Mouse (Mus musculus) ES-E14 (cell line): ENCODE results near the gene Mfn1. TPM values are rescaled to one million over a fixed set of nuclear protein-coding genes. Genes with fewer than 3 reads are reported as not detected.

ENCODE experiments used
- DNase-seq: peaks from one replicate; pipeline ENCODE4 v3.0.0-alpha.2; 2013; ENCODE audit warnings: low read depth, low spot score
- H3K27ac ChIP-seq: 2 replicates; pipeline ENCODE4 v1.5.1; 2012; ENCODE audit warnings: low read depth, mild to moderate bottlenecking, low read length, moderate library complexity, mixed read lengths; ENCODE audit not compliant: poor library complexity, insufficient read depth, severe bottlenecking
- H3K36me3 ChIP-seq: 2 replicates; pipeline ENCODE4 v1.6.1; 2012; ENCODE audit warnings: mild to moderate bottlenecking, low read length, moderate library complexity, mixed read lengths; ENCODE audit not compliant: control insufficient read depth, poor library complexity, insufficient read depth, severe bottlenecking
- H3K4me1 ChIP-seq, 2 experiments: fragments of 150-350 bp in 1 of 2; sonication (generic) in 1 of 2; 2 replicates each; pipeline ENCODE4 v1.6.1; 2012; ENCODE audit warnings: low read length in 2 of 2, mild to moderate bottlenecking in 1 of 2, mixed read lengths in 1 of 2; ENCODE audit not compliant: control insufficient read depth in 2 of 2, insufficient read depth in 2 of 2, poor library complexity in 1 of 2
- H3K4me3 ChIP-seq, 2 experiments: fragments of 150-350 bp in 1 of 2; sonication (generic) in 1 of 2; 2 replicates each; pipeline ENCODE4 v1.5.1; 2012; ENCODE audit warnings: low read length in 2 of 2, low read depth in 1 of 2, mild to moderate bottlenecking in 1 of 2, mixed read lengths in 1 of 2; ENCODE audit not compliant: insufficient read depth in 1 of 2, poor library complexity in 1 of 2, severe bottlenecking in 1 of 2
- H3K9ac ChIP-seq: 2 replicates; pipeline ENCODE4 v1.6.1; 2012; ENCODE audit warnings: low read depth, mild to moderate bottlenecking, low read length, mixed read lengths; ENCODE audit not compliant: poor library complexity, insufficient read depth, severe bottlenecking
- H3K9me3 ChIP-seq: fragments of 150-350 bp; sonication (generic); 2 replicates; pipeline ENCODE4 v1.6.1; 2012; ENCODE audit warnings: low read depth, mild to moderate bottlenecking, low read length; ENCODE audit not compliant: control insufficient read depth, insufficient read depth
- CHD2 ChIP-seq: IDR thresholded peaks from 2 replicates; pipeline ENCODE4 v1.6.1; 2014; ENCODE audit warnings: mild to moderate bottlenecking, low read depth, low read length, inconsistent platforms
- HCFC1 ChIP-seq: IDR thresholded peaks from 2 replicates; pipeline ENCODE4 v1.6.1; 2012; ENCODE audit warnings: low read length, inconsistent platforms, borderline replicate concordance; ENCODE audit not compliant: insufficient read depth
- MAFK ChIP-seq: IDR thresholded peaks from 2 replicates; pipeline ENCODE4 v1.6.1; 2014; ENCODE audit warnings: mild to moderate bottlenecking, low read depth, low read length, inconsistent platforms; ENCODE audit not compliant: insufficient read depth
- ZC3H11A ChIP-seq: IDR thresholded peaks from 2 replicates; pipeline ENCODE4 v1.6.1; 2012; ENCODE audit warnings: low read depth, mild to moderate bottlenecking, inconsistent platforms, low read length, borderline replicate concordance
- ZNF384 ChIP-seq: IDR thresholded peaks from 2 replicates; pipeline ENCODE4 v1.6.1; 2012; ENCODE audit warnings: low read depth, low read length, inconsistent platforms
- in situ Hi-C, 2 experiments: fragments of 600-800 bp; cut with MboI; formaldehyde crosslinking; loops; one replicate each; pipeline ENCODE4 v1.15.1; 2025; ENCODE audit warnings: low sequenced_read_pairs in 2 of 2, inconsistent platforms in 1 of 2; ENCODE audit not compliant: unreplicated experiment in 2 of 2
- total RNA-seq: library from RNA; depleted of rRNA; stranded (reverse); fragments of 300-350 nt; gene quantifications from 2 replicates; pipeline ENCODE4 v1.2.3, GENCODE M21; 2012; rRNA removed

The Mfn1 gene
- 22.9 and 35.1 TPM in 2 replicates for total RNA-seq

DNA sequence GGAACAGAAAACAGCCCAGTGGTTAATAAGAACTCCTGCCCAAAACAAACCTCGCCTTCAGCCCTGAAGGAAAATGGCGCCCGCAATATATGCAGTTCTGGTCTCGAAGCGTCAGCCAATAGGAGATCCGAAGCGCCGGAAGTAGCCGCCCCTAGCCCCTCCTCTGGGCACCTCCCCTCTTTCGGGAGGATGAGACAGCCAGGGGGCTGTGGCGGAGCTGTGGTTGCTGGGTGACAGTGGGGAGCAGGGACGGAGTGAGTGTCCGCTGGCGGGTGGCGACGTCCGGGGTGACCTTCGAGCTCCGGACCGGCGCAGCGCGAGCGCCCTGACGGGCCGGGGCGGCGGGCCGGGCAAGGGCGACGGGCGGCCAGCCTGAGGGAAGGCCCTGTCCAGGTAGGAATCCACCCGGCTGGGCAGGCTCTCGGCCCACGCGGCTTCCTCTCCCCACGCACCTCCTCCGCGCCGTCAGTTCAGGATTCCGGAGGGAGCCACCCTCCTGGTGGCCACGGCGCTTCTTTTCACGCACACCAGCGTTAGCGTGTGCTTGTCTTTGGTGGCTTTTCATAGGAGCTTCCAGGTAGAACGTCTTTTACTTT, at the start of gene Mfn1:
TSS of gene Mfn1 (plus strand) at position 163 of the 596 bp plus-strand sequence.
- Histone ChIP-seq H3K9ac (peak within 1 kb of the TSS; percentile 69), H3K9me3 (peaks cover 3% of the 10 kb centered on the region; the same call in 1 of the 2 replicates), H3K4me1 (peaks cover 0 to 3% of the 10 kb centered on the region in 2 experiments; a peak in 3 of 4 replicates), H3K27ac (no peak within 1 kb of the TSS), H3K4me3 (peak within 1 kb of the TSS; percentile 71 to 89), H3K36me3 (peaks cover 6% of the 10 kb centered on the region)
- TF ChIP-seq HCFC1 (peak; percentile 80), ZNF384 (no peak)
- DNase-seq = peak; percentile 95
- in situ Hi-C loops = no loop called here

GRCm38 (mm10) chr3:32479961-32480360, 49.3 kb upstream of the Mfn1 start:
- Histone ChIP-seq H3K4me3 (no peak overlapping the region; a peak in 1 of 4 replicates), H3K9ac (no peak overlapping the region), H3K9me3 (no peaks in the 10 kb centered on the region), H3K27ac (no peak overlapping the region), H3K36me3 (no peaks in the 10 kb centered on the region), H3K4me1 (no peaks in the 10 kb centered on the region)
- no peak for DNase-seq
- in situ Hi-C loops = loop anchor here in 1 of 2 experiments (25.0 kb wide), 1 partner anchor 693 kb away; no protein-coding TSS in a partner anchor
- no peak for TF ChIP-seq CHD2
- no peak for TF ChIP-seq MAFK
- TF ChIP-seq HCFC1 = no peak
- no peak for TF ChIP-seq ZC3H11A
- no peak for TF ChIP-seq ZNF384

DNA sequence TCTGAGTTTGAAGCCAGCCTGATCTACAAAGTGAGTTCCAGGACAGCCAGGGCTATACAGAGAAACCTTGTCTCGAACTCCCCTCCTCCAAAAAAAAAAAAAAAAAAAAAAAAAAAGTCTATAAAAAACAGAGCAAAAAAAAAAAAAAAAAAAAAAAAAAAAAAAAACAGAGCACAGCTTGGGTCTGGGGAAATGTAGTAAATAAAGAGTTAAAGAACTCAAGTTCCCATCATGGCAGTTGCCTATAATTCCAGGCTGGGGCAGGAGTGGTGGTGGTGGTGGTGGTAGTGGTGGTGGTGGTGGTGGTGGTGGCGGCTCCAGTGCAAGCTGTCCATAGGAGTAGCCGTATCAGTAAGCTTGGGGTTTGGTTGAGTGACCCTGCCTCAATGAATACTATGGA, 46.2 kb upstream of the Mfn1 start:
- Histone ChIP-seq H3K9me3 (no peaks in the 10 kb centered on the region), H3K4me1 (no peaks in the 10 kb centered on the region), H3K36me3 (no peaks in the 10 kb centered on the region), H3K9ac (no peak overlapping the region), H3K4me3 (no peak overlapping the region), H3K27ac (no peak overlapping the region)
- TF ChIP-seq ZC3H11A = no peak
- TF ChIP-seq MAFK = no peak
- TF ChIP-seq ZNF384 = peak; percentile 76
- TF ChIP-seq HCFC1 = no peak
- TF ChIP-seq CHD2 = no peak
- in situ Hi-C loops = loop anchor here in 1 of 2 experiments (25.0 kb wide), 1 partner anchor 696 kb away; no protein-coding TSS in a partner anchor
- no peak for DNase-seq

DNA sequence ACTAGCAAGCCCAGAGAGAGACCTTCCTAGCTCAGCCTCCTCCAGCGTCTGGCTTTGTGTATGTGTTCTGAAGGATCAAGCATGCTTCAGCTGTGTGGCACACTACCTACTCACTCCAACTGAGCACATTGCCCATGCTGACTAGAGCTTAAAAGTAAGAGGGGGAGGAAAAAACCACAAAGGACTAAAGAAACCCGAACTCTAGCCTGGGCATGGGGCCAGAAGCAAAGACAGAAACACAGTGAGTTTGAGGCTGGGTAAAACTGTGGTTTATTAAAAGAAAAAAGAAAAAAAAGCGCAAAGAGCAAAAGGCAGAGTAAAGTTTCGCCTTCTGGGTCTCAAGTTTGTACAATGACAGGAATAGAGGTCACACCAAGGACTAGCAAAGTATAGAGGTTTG, 42.7 kb upstream of the Mfn1 start:
- H3K9ac ChIP-seq = no peak overlapping the region

DNA sequence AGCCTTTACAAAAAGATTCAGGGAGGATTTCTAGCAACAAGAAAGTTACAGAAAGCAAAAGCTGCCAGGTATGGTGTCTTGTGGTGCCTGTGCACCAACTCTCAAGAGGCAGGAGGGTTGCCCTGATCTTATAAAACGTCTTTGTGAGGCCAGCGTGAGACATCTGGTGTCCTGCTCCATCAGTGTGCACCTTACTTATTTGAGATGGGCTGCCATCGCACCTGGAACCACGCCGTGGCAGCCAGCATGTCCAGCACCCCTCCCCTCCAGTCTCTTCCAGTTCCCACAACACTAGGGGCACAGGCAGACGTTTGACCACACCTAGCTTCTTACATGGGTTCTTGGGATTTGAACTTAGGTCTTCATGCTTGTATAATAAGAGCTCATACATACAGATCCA, 41.1 kb upstream of the Mfn1 start:
- no peaks in the 10 kb centered on the region for H3K36me3 ChIP-seq
- H3K27ac ChIP-seq = no peak overlapping the region
- no peak overlapping the region for H3K4me3 ChIP-seq
- no peak for TF ChIP-seq ZC3H11A
- no peak for TF ChIP-seq ZNF384
- no peak for TF ChIP-seq CHD2
- no peaks in the 10 kb centered on the region; a peak in 1 of 4 replicates for H3K4me1 ChIP-seq
- no peak overlapping the region for H3K9ac ChIP-seq
- DNase-seq = no peak
- H3K9me3 ChIP-seq = no peaks in the 10 kb centered on the region
- in situ Hi-C loops = loop anchor here in 1 of 2 experiments (25.0 kb wide), 1 partner anchor 701 kb away; no protein-coding TSS in a partner anchor

More for the DNA sequence above, 42.7 kb upstream of the Mfn1 start:
- H3K9me3 ChIP-seq = no peaks in the 10 kb centered on the region
- in situ Hi-C loops = loop anchor here in 1 of 2 experiments (25.0 kb wide), 1 partner anchor 699 kb away; no protein-coding TSS in a partner anchor
- H3K4me1 ChIP-seq = no peaks in the 10 kb centered on the region
- H3K4me3 ChIP-seq = no peak overlapping the region
- no peak for DNase-seq
- H3K27ac ChIP-seq = no peak overlapping the region
- H3K36me3 ChIP-seq = no peaks in the 10 kb centered on the region
- TF ChIP-seq CHD2 (no peak), ZC3H11A (no peak), MAFK (no peak)
